Mouse (Mus musculus): ENCODE data around the gene Pkp1. TPM values are rescaled to one million over a fixed set of nuclear protein-coding genes. Genes with fewer than 3 reads are reported as not detected.
A peak's percentile ranks its signal among the peaks of the same experiment; 100 is the strongest.

Pkp1 gene
- polyA plus RNA-seq, 1 experiment from 2014 or later = 0.19 TPM

DNA sequence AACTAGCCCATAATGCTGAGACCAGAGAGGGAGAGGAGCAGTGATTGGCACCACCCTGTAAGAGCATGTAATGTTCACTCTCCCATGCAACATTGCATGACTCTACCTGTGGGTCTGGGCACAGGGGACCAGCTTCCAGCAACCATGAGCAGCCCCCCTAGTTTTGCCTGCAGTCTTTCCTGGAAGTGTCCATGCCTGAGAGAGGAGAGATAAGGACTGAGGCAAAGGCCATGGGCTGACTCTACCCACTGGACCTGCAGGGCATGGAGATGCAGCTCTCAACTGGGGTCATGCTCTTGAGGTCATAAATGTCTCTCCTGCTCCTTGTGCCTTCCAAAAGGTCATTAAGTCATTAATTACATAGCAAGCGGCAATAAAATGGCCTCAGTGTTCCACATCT lies 17.1 kb upstream of the Pkp1 start:
- H3K9ac ChIP-seq = no peak overlapping the region
- no peaks in the 10 kb centered on the region for H3K4me1 ChIP-seq (replicated peaks)
- no peak overlapping the region for H3K4me2 ChIP-seq
- WGBS = 86% methylated on average over 1 of the region's 1 CpGs
- H3K9me3 ChIP-seq = no peaks in the 10 kb centered on the region
- no peaks in the 10 kb centered on the region for H3K27me3 ChIP-seq
- no peak overlapping the region for H3K27ac ChIP-seq (replicated peaks)
- no peak overlapping the region for H3K4me3 ChIP-seq
- no peak for ATAC-seq (ENCODE audit: low FRiP score, low read depth)
- H3K36me3 ChIP-seq = no peaks in the 10 kb centered on the region

GRCm38 (mm10) chr1:135933704-135934293 lies 14.8 kb upstream of the Pkp1 start:
- Histone ChIP-seq H3K27ac (replicated peaks) (no peak overlapping the region), H3K4me1 (replicated peaks) (peaks cover 5% of the 10 kb centered on the region), H3K36me3 (no peaks in the 10 kb centered on the region), H3K4me3 (no peak overlapping the region), H3K27me3 (no peaks in the 10 kb centered on the region), H3K9me3 (no peaks in the 10 kb centered on the region), H3K4me2 (no peak overlapping the region), H3K9ac (no peak overlapping the region)
- ATAC-seq (ENCODE audit: low FRiP score, low read depth) = no peak
- 77% methylated on average over 18 of the region's 18 CpGs for WGBS

GRCm38 (mm10) chr1:135929876-135930275 lies 10.9 kb upstream of the Pkp1 start:
- WGBS = 60% methylated on average over 3 of the region's 3 CpGs
- H3K27ac ChIP-seq (replicated peaks) = no peak overlapping the region
- ATAC-seq (ENCODE audit: low FRiP score, low read depth) = 0 out of 2 replicates have a peak, but pooled peaks have one; percentile 48

DNA sequence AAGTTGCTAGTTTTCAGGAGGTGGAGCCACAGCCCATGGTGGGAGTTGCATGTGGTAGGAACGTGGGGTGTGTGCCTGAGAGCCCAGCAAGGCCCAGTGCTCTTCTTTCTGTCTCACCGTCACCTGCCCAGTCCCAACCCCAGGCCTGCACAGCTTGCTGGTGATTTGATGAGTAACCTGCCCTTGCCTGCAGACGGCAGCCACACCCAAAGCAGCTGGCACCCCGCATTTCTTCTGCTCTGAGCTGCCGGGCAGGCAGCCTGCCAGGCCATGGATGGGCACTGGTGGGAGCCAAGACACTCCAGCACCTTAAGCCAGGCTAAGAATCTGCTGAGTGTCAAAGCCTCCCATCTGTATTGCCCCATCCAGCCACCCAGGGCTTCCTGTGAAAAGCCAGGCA lies 6.8 kb upstream of the Pkp1 start:
- Histone ChIP-seq H3K9ac (no peak overlapping the region), H3K27ac (replicated peaks) (no peak overlapping the region), H3K36me3 (no peaks in the 10 kb centered on the region), H3K9me3 (no peaks in the 10 kb centered on the region), H3K4me3 (no peak overlapping the region), H3K4me2 (no peak overlapping the region), H3K27me3 (peaks cover 11% of the 10 kb centered on the region), H3K4me1 (replicated peaks) (peaks cover 5% of the 10 kb centered on the region)
- no peak for ATAC-seq (ENCODE audit: low FRiP score, low read depth)
- 65% methylated on average over 5 of the region's 5 CpGs for WGBS

More at GRCm38 (mm10) chr1:135929876-135930275, 10.9 kb upstream of the Pkp1 start:
- H3K4me2 ChIP-seq = no peak overlapping the region
- no peaks in the 10 kb centered on the region for H3K27me3 ChIP-seq
- peaks cover 5% of the 10 kb centered on the region for H3K4me1 ChIP-seq (replicated peaks)
- H3K36me3 ChIP-seq = no peaks in the 10 kb centered on the region
- no peak overlapping the region for H3K9ac ChIP-seq
- no peak overlapping the region for H3K4me3 ChIP-seq
- no peaks in the 10 kb centered on the region for H3K9me3 ChIP-seq

DNA sequence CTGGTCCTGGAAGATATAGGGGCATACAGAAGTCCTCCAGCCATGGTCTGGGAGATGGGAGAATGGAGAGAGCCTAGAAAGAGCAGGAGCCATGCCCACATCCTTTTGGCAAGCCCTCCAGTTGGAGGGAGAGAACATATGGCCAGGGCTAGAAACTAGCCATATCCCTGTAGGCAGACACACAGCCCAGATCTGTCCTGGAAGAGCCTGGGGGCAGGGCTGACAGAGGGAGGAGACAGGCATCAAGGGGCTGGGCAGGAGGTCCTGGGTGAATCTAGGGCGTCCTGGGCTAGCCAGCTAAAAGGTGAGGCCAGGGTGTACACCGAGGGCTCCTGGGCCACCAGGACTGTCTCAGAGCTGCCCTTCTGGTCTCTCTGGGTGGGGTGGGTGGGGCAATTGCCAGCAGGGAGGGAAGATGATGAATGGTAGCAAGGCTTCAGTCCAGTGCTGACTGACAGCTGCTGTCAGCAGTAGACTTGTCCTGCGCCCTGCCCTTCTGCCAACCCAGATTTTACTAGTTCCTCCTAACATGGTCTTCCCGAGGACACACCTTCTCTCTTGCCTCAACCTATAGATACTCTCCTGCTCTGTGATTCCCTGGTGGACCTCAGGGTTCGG lies 5.5 kb upstream of the Pkp1 start:
- WGBS = 85% methylated on average over 5 of the region's 5 CpGs
- ATAC-seq (ENCODE audit: low FRiP score, low read depth) = no peak

GRCm38 (mm10) chr1:135923229-135923628 lies 4.2 kb upstream of the Pkp1 start:
- Histone ChIP-seq H3K27me3 (peaks cover 37% of the 10 kb centered on the region), H3K27ac (replicated peaks) (no peak overlapping the region), H3K9me3 (no peaks in the 10 kb centered on the region), H3K4me3 (no peak overlapping the region), H3K4me2 (no peak overlapping the region), H3K4me1 (replicated peaks) (peaks cover 7% of the 10 kb centered on the region), H3K36me3 (no peaks in the 10 kb centered on the region), H3K9ac (no peak overlapping the region)
- ATAC-seq (ENCODE audit: low FRiP score, low read depth) = no peak
- 81% methylated on average over 7 of the region's 7 CpGs for WGBS

More for the DNA sequence above, 5.5 kb upstream of the Pkp1 start:
- no peaks in the 10 kb centered on the region for H3K9me3 ChIP-seq
- H3K4me2 ChIP-seq = no peak overlapping the region
- H3K27me3 ChIP-seq = peaks cover 24% of the 10 kb centered on the region
- no peak overlapping the region for H3K27ac ChIP-seq (replicated peaks)
- no peak overlapping the region for H3K9ac ChIP-seq
- H3K36me3 ChIP-seq = no peaks in the 10 kb centered on the region
- no peak overlapping the region for H3K4me3 ChIP-seq
- H3K4me1 ChIP-seq (replicated peaks) = no peaks in the 10 kb centered on the region

- ATAC-seq (ENCODE audit: low FRiP score, low read depth) = no peak
- 8% methylated on average over 5 of the region's 5 CpGs for WGBS
- Histone ChIP-seq H3K27me3 (peaks cover 69% of the 10 kb centered on the region), H3K4me2 (no peak overlapping the region), H3K27ac (replicated peaks) (no peak overlapping the region), H3K36me3 (no peaks in the 10 kb centered on the region), H3K9me3 (no peaks in the 10 kb centered on the region), H3K4me3 (no peak overlapping the region), H3K4me1 (replicated peaks) (peaks cover 7% of the 10 kb centered on the region), H3K9ac (no peak overlapping the region)
These were observed 1.8 kb downstream of the Pkp1 start for GRCm38 (mm10) chr1:135917206-135917605.

DNA sequence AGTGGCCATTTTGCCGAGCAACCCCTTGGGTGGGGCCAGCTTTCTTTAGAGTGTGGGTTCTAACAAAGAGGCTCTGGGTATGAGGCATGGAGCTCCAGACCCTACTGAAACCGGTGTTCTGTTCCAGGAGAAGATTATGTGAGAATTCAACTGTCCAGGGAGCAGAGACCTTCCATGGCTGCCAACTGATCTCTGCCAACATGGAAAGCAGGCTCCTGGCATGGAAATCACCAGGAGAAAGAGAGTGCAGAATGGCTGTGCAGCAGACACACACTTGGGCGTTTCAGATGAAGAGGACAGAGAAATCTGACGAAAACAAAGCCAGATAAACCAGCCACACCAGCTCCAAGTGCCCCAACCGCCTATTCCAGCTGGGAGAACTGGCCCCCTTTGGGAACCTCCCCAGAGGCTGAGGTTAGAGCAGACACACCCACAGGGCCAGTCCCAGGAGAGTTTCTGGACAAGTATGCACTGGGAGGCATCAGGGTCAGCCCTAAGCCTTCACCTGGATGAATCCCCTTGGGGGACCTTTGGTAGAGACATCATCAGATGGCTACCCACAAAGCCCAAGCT lies 2.4 kb downstream of the Pkp1 start:
- H3K4me3 ChIP-seq = no peak overlapping the region
- H3K27me3 ChIP-seq = peaks cover 63% of the 10 kb centered on the region
- no peak overlapping the region for H3K4me2 ChIP-seq
- H3K27ac ChIP-seq (replicated peaks) = no peak overlapping the region
- no peaks in the 10 kb centered on the region for H3K36me3 ChIP-seq
- 33% methylated on average over 5 of the region's 5 CpGs for WGBS
- H3K9ac ChIP-seq = no peak overlapping the region
- no peaks in the 10 kb centered on the region for H3K9me3 ChIP-seq
- ATAC-seq (ENCODE audit: low FRiP score, low read depth) = no peak
- H3K4me1 ChIP-seq (replicated peaks) = peaks cover 7% of the 10 kb centered on the region

DNA sequence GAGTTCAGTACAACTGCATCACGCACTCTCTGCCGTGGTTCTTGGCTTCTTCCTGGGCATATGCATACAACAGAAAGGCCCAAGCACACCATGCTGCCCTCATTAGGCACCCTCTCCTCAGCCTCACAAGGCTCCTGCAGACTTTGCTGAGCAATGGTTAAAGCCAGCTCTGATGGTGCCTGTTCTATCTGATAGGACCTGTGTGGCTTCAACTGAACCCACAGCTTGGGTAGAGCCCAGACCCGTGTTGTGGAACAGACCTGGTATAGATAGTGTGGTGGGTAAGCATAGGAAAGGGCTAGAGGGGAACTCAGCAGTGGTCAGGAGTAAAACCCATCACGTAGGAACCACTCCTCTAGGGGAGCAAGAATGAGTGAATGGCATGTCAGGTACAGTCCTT lies 5.3 kb downstream of the Pkp1 start:
- peaks cover 38% of the 10 kb centered on the region for H3K27me3 ChIP-seq
- H3K27ac ChIP-seq (replicated peaks) = no peak overlapping the region
- H3K4me3 ChIP-seq = no peak overlapping the region
- no peaks in the 10 kb centered on the region for H3K9me3 ChIP-seq
- no peaks in the 10 kb centered on the region for H3K36me3 ChIP-seq
- H3K9ac ChIP-seq = no peak overlapping the region
- ATAC-seq (ENCODE audit: low FRiP score, low read depth) = no peak
- peaks cover 4% of the 10 kb centered on the region for H3K4me1 ChIP-seq (replicated peaks)
- H3K4me2 ChIP-seq = no peak overlapping the region
- WGBS = 84% methylated on average over 4 of the region's 4 CpGs

GRCm38 (mm10) chr1:135909381-135909780 lies 9.6 kb downstream of the Pkp1 start:
- H3K9ac ChIP-seq = no peak overlapping the region
- 0 out of 2 replicates have a peak, but pooled peaks cover 2% of the 10 kb centered on the region for H3K4me1 ChIP-seq (replicated peaks)
- no peak overlapping the region for H3K4me2 ChIP-seq
- H3K4me3 ChIP-seq = no peak overlapping the region
- WGBS = 12% methylated on average over 6 of the region's 6 CpGs
- no peak for ATAC-seq (ENCODE audit: low FRiP score, low read depth)
- H3K27ac ChIP-seq (replicated peaks) = no peak overlapping the region
- H3K9me3 ChIP-seq = no peaks in the 10 kb centered on the region
- H3K36me3 ChIP-seq = no peaks in the 10 kb centered on the region
- no peaks in the 10 kb centered on the region; the same call in 1 of the 2 replicates for H3K27me3 ChIP-seq

GRCm38 (mm10) chr1:135906736-135907135 lies 12.3 kb downstream of the Pkp1 start:
- no peak overlapping the region for H3K4me2 ChIP-seq
- H3K27ac ChIP-seq (replicated peaks) = no peak overlapping the region
- H3K27me3 ChIP-seq = no peaks in the 10 kb centered on the region; the same call in 1 of the 2 replicates
- no peak overlapping the region for H3K4me3 ChIP-seq
- no peak overlapping the region for H3K9ac ChIP-seq
- 0 out of 2 replicates have a peak, but pooled peaks cover 2% of the 10 kb centered on the region for H3K4me1 ChIP-seq (replicated peaks)
- no peaks in the 10 kb centered on the region for H3K9me3 ChIP-seq
- no peak for ATAC-seq (ENCODE audit: low FRiP score, low read depth)
- WGBS = 65% methylated on average over 11 of the region's 11 CpGs
- H3K36me3 ChIP-seq = no peaks in the 10 kb centered on the region

GRCm38 (mm10) chr1:135899991-135900515 lies 19.0 kb downstream of the Pkp1 start:
- Histone ChIP-seq H3K4me2 (no peak overlapping the region), H3K36me3 (no peaks in the 10 kb centered on the region), H3K4me1 (replicated peaks) (no peaks in the 10 kb centered on the region), H3K4me3 (no peak overlapping the region), H3K9me3 (no peaks in the 10 kb centered on the region), H3K9ac (no peak overlapping the region), H3K27ac (replicated peaks) (no peak overlapping the region), H3K27me3 (no peaks in the 10 kb centered on the region)
- 71% methylated on average over 7 of the region's 7 CpGs for WGBS
- ATAC-seq (ENCODE audit: low FRiP score, low read depth) = no peak
